Mouse (Mus musculus): ENCODE measurements around the gene Sfi1. TPM values are rescaled to one million over a fixed set of nuclear protein-coding genes. Genes with fewer than 3 reads are reported as not detected.

Sfi1 gene
- polyA plus RNA-seq (2014; fragmentation: Nextera tagmentation; extraction: Ambion mirVana) = 8.0 and 8.8 TPM in 2 replicates

GRCm38 (mm10) chr11:3193363-3193762 is at the start of gene Sfi1:
Gene Sfi1, minus strand, starts transcription at chr11:3193463.
- H3K4me1 ChIP-seq (ENCODE audit: control insufficient read depth, insufficient read depth, low read length) = no peaks in the 10 kb centered on the region
- H3K4me2 ChIP-seq = no peak within 1 kb of the TSS
- no peak within 1 kb of the TSS for H3K4me3 ChIP-seq (ENCODE audit: low read depth, low read length)
- H3K27ac ChIP-seq (ENCODE audit: low read depth, low read length) = no peak within 1 kb of the TSS
- no peaks in the 10 kb centered on the region for H3K27me3 ChIP-seq (ENCODE audit: control insufficient read depth, insufficient read depth, low read length)
- WGBS = 86% methylated on average over 25 of the region's 25 CpGs
- ATAC-seq (ENCODE audit: low FRiP score) (no peak), DNase-seq (ENCODE audit: low spot score, missing footprints) (no peak)
- H3K9ac ChIP-seq (ENCODE audit: low read length) = no peak within 1 kb of the TSS
- H3K9me3 ChIP-seq (ENCODE audit: control insufficient read depth, low read length) = no peaks in the 10 kb centered on the region
- H3K36me3 ChIP-seq (ENCODE audit: control insufficient read depth, insufficient read depth, low read length) = no peaks in the 10 kb centered on the region

- Histone ChIP-seq H3K4me1 (ENCODE audit: control insufficient read depth, insufficient read depth, low read length) (no peaks in the 10 kb centered on the region), H3K9ac (ENCODE audit: low read length) (no peak overlapping the region), H3K27me3 (ENCODE audit: control insufficient read depth, insufficient read depth, low read length) (no peaks in the 10 kb centered on the region), H3K4me2 (no peak overlapping the region), H3K36me3 (ENCODE audit: control insufficient read depth, insufficient read depth, low read length) (peaks cover 48% of the 10 kb centered on the region), H3K9me3 (ENCODE audit: control insufficient read depth, low read length) (peaks cover 2% of the 10 kb centered on the region; the same call in 1 of the 2 replicates), H3K4me3 (ENCODE audit: low read depth, low read length) (no peak overlapping the region), H3K27ac (ENCODE audit: low read depth, low read length) (no peak overlapping the region)
- DNase-seq (ENCODE audit: low spot score, missing footprints) = no peak
- no peak for ATAC-seq (ENCODE audit: low FRiP score)
- WGBS = 92% methylated on average over 7 of the region's 7 CpGs
Observed at GRCm38 (mm10) chr11:3242395-3242794, 49.1 kb upstream of the Sfi1 start.

DNA sequence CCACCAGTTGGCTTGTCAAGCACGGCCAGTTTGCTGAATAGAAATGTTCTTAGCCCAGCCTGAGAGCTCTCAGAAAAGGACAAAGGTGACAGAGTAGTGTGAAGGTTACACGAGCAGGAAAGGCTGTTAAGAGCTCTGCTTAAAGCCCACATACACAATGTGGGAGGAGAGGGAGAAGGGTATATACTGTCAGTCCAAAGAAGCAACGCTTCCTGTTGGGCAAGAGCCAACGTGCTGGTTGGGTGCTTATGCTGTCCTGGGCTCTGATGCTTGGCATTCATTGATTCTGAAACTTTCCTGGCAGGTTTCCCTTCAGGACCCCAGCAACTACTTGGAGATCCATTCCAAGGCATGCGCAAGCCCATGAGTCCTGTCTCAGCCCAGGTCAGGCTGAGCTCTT is 42.0 kb upstream of the Sfi1 start:
- Histone ChIP-seq H3K4me2 (no peak overlapping the region), H3K27ac (ENCODE audit: low read depth, low read length) (no peak overlapping the region), H3K9ac (ENCODE audit: low read length) (no peak overlapping the region), H3K4me3 (ENCODE audit: low read depth, low read length) (no peak overlapping the region), H3K9me3 (ENCODE audit: control insufficient read depth, low read length) (no peaks in the 10 kb centered on the region), H3K36me3 (ENCODE audit: control insufficient read depth, insufficient read depth, low read length) (peaks cover 18% of the 10 kb centered on the region), H3K4me1 (ENCODE audit: control insufficient read depth, insufficient read depth, low read length) (no peaks in the 10 kb centered on the region), H3K27me3 (ENCODE audit: control insufficient read depth, insufficient read depth, low read length) (no peaks in the 10 kb centered on the region)
- DNase-seq (ENCODE audit: low spot score, missing footprints) (no peak), ATAC-seq (ENCODE audit: low FRiP score) (no peak)
- WGBS = 94% methylated on average over 5 of the region's 5 CpGs

DNA sequence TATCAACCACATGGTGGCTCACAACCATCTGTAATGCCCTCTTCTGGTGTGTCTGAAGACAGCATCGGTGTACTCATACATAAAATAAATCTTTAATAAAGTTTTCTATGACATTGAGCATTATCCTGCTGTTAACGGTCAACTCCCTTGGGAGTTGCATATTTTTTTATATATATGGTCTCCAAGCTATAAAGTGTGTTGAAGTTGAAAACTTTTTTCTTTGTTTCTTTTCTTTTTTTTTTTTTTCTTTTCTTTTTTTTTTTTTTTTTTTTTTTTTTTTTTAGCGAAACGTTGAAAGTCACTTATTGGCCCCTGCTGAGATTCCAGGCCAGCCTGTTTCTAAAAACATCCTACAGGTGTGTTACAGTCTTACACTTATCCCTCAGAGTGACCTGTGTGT is 40.4 kb upstream of the Sfi1 start:
- Histone ChIP-seq H3K27me3 (ENCODE audit: control insufficient read depth, insufficient read depth, low read length) (no peaks in the 10 kb centered on the region), H3K36me3 (ENCODE audit: control insufficient read depth, insufficient read depth, low read length) (peaks cover 21% of the 10 kb centered on the region), H3K27ac (ENCODE audit: low read depth, low read length) (no peak overlapping the region), H3K4me1 (ENCODE audit: control insufficient read depth, insufficient read depth, low read length) (no peaks in the 10 kb centered on the region), H3K4me2 (no peak overlapping the region), H3K9ac (ENCODE audit: low read length) (no peak overlapping the region), H3K4me3 (ENCODE audit: low read depth, low read length) (no peak overlapping the region), H3K9me3 (ENCODE audit: control insufficient read depth, low read length) (no peaks in the 10 kb centered on the region)
- ATAC-seq (ENCODE audit: low FRiP score) (no peak), DNase-seq (ENCODE audit: low spot score, missing footprints) (no peak)
- WGBS = 96% methylated on average over 4 of the region's 4 CpGs

- Histone ChIP-seq H3K4me1 (ENCODE audit: control insufficient read depth, insufficient read depth, low read length) (no peaks in the 10 kb centered on the region), H3K36me3 (ENCODE audit: control insufficient read depth, insufficient read depth, low read length) (peaks cover 21% of the 10 kb centered on the region), H3K4me2 (no peak overlapping the region), H3K27ac (ENCODE audit: low read depth, low read length) (no peak overlapping the region), H3K27me3 (ENCODE audit: control insufficient read depth, insufficient read depth, low read length) (no peaks in the 10 kb centered on the region), H3K4me3 (ENCODE audit: low read depth, low read length) (no peak overlapping the region), H3K9ac (ENCODE audit: low read length) (no peak overlapping the region), H3K9me3 (ENCODE audit: control insufficient read depth, low read length) (no peaks in the 10 kb centered on the region)
- no peak for DNase-seq (ENCODE audit: low spot score, missing footprints)
- 94% methylated on average over 3 of the region's 3 CpGs for WGBS
- ATAC-seq (ENCODE audit: low FRiP score) = no peak
Observed at GRCm38 (mm10) chr11:3232248-3232647, 39.0 kb upstream of the Sfi1 start.

DNA sequence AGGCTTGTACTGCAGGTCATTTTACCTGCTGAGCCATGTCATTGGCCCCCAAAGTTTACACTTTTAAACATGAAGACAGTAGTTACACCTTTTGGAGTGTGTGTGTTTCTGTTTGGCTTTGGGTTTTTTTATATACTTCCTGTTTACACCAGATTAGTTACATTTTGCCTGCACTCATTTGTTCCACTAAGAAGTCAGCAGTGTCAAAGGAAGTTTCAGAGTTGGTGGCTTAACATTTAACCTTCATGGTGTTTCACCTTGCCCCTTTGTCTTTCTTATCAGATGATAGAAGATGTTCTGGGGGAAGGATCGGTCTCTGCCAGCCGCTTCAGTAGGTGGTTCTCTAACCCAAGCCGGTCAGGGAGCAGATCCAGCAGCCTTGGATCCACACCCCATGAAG is 33.9 kb upstream of the Sfi1 start:
- Histone ChIP-seq H3K4me2 (no peak overlapping the region), H3K4me1 (ENCODE audit: control insufficient read depth, insufficient read depth, low read length) (no peaks in the 10 kb centered on the region), H3K9me3 (ENCODE audit: control insufficient read depth, low read length) (no peaks in the 10 kb centered on the region), H3K36me3 (ENCODE audit: control insufficient read depth, insufficient read depth, low read length) (peaks cover 29% of the 10 kb centered on the region), H3K27me3 (ENCODE audit: control insufficient read depth, insufficient read depth, low read length) (no peaks in the 10 kb centered on the region), H3K27ac (ENCODE audit: low read depth, low read length) (no peak overlapping the region), H3K4me3 (ENCODE audit: low read depth, low read length) (no peak overlapping the region), H3K9ac (ENCODE audit: low read length) (no peak overlapping the region)
- ATAC-seq (ENCODE audit: low FRiP score) (no peak), DNase-seq (ENCODE audit: low spot score, missing footprints) (no peak)
- 97% methylated on average over 3 of the region's 3 CpGs for WGBS

GRCm38 (mm10) chr11:3223105-3223504 is 29.8 kb upstream of the Sfi1 start:
- Histone ChIP-seq H3K4me1 (ENCODE audit: control insufficient read depth, insufficient read depth, low read length) (no peaks in the 10 kb centered on the region), H3K4me3 (ENCODE audit: low read depth, low read length) (no peak overlapping the region), H3K27ac (ENCODE audit: low read depth, low read length) (no peak overlapping the region), H3K9ac (ENCODE audit: low read length) (no peak overlapping the region), H3K4me2 (no peak overlapping the region), H3K36me3 (ENCODE audit: control insufficient read depth, insufficient read depth, low read length) (peaks cover 30% of the 10 kb centered on the region), H3K9me3 (ENCODE audit: control insufficient read depth, low read length) (no peaks in the 10 kb centered on the region), H3K27me3 (ENCODE audit: control insufficient read depth, insufficient read depth, low read length) (no peaks in the 10 kb centered on the region)
- DNase-seq (ENCODE audit: low spot score, missing footprints) = no peak
- no peak for ATAC-seq (ENCODE audit: low FRiP score)
- WGBS = 80% methylated on average over 5 of the region's 5 CpGs

GRCm38 (mm10) chr11:3212526-3212925 is 19.3 kb upstream of the Sfi1 start:
- 94% methylated on average over 1 of the region's 1 CpGs for WGBS
- Histone ChIP-seq H3K36me3 (ENCODE audit: control insufficient read depth, insufficient read depth, low read length) (peaks cover 10% of the 10 kb centered on the region), H3K9ac (ENCODE audit: low read length) (no peak overlapping the region), H3K4me3 (ENCODE audit: low read depth, low read length) (no peak overlapping the region), H3K4me2 (no peak overlapping the region), H3K27me3 (ENCODE audit: control insufficient read depth, insufficient read depth, low read length) (no peaks in the 10 kb centered on the region), H3K27ac (ENCODE audit: low read depth, low read length) (no peak overlapping the region), H3K9me3 (ENCODE audit: control insufficient read depth, low read length) (no peaks in the 10 kb centered on the region), H3K4me1 (ENCODE audit: control insufficient read depth, insufficient read depth, low read length) (no peaks in the 10 kb centered on the region)
- ATAC-seq (ENCODE audit: low FRiP score) (no peak), DNase-seq (ENCODE audit: low spot score, missing footprints) (no peak)

DNA sequence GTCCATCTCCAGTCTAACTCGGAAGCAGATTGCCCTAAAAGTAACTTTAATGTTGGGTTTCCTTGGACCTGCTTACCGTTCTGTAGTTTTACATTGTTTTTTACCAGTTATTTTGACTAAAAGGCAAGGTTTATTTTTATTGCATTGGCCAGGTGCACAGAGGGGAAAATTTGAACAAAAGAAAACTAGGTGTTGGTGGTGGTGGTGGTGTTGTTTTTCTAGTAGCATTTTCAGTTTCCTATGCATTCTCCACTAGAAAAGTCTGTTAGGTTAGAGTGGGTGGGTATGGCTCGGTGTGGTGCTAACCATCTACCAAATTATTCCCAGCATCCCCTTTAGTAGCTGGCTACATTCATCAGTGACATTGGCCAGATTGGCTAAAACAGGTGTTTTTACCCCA is 13.5 kb upstream of the Sfi1 start:
- Histone ChIP-seq H3K4me2 (no peak overlapping the region), H3K27me3 (ENCODE audit: control insufficient read depth, insufficient read depth, low read length) (no peaks in the 10 kb centered on the region), H3K36me3 (ENCODE audit: control insufficient read depth, insufficient read depth, low read length) (peaks cover 6% of the 10 kb centered on the region), H3K9ac (ENCODE audit: low read length) (no peak overlapping the region), H3K4me3 (ENCODE audit: low read depth, low read length) (no peak overlapping the region), H3K9me3 (ENCODE audit: control insufficient read depth, low read length) (no peaks in the 10 kb centered on the region), H3K4me1 (ENCODE audit: control insufficient read depth, insufficient read depth, low read length) (no peaks in the 10 kb centered on the region; the same call in 1 of the 2 replicates), H3K27ac (ENCODE audit: low read depth, low read length) (no peak overlapping the region)
- DNase-seq (ENCODE audit: low spot score, missing footprints) = peak; percentile 31
- no peak for ATAC-seq (ENCODE audit: low FRiP score)
- WGBS = 99% methylated on average over 3 of the region's 3 CpGs

DNA sequence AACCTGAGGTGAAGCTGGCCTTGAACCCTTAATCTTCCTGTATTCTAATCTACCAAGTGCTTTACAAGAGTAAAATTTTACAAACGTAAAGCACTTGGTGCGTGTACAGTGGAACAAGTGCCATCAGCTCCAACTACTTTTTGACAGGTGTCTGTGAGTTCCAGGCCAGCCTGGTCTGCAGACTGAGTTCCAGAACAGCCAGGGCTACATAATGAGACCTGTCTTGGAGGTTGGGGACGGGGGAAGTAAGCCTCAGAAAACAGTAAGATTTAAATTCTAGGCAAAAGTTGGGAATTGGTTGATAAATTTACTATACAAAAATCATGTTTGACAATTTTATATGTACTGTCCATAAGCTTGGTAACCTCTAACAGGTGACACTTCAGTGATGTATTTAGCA is 11.9 kb upstream of the Sfi1 start:
- WGBS = 92% methylated on average over 3 of the region's 3 CpGs
- no peak overlapping the region for H3K4me2 ChIP-seq
- H3K4me3 ChIP-seq (ENCODE audit: low read depth, low read length) = no peak overlapping the region
- no peaks in the 10 kb centered on the region for H3K9me3 ChIP-seq (ENCODE audit: control insufficient read depth, low read length)
- no peaks in the 10 kb centered on the region; the same call in 1 of the 2 replicates for H3K4me1 ChIP-seq (ENCODE audit: control insufficient read depth, insufficient read depth, low read length)
- H3K27ac ChIP-seq (ENCODE audit: low read depth, low read length) = no peak overlapping the region
- peaks cover 6% of the 10 kb centered on the region for H3K36me3 ChIP-seq (ENCODE audit: control insufficient read depth, insufficient read depth, low read length)
- ATAC-seq (ENCODE audit: low FRiP score) (no peak), DNase-seq (ENCODE audit: low spot score, missing footprints) (peak; percentile 73)
- no peak overlapping the region for H3K9ac ChIP-seq (ENCODE audit: low read length)
- H3K27me3 ChIP-seq (ENCODE audit: control insufficient read depth, insufficient read depth, low read length) = no peaks in the 10 kb centered on the region

Data from midbrain, embryonic 11.5 days (tissue).